Mouse (Mus musculus): ENCODE data around the gene Vmn2r7. TPM values are rescaled to one million over a fixed set of nuclear protein-coding genes. Genes with fewer than 3 reads are reported as not detected.
"Not testable (repeated sequence)": the region's sequence is repeated elsewhere in the genome, so short reads cannot be mapped to it uniquely, and the experiment has no call there.

The Vmn2r7 gene
- not detected for total RNA-seq (2022)

DNA sequence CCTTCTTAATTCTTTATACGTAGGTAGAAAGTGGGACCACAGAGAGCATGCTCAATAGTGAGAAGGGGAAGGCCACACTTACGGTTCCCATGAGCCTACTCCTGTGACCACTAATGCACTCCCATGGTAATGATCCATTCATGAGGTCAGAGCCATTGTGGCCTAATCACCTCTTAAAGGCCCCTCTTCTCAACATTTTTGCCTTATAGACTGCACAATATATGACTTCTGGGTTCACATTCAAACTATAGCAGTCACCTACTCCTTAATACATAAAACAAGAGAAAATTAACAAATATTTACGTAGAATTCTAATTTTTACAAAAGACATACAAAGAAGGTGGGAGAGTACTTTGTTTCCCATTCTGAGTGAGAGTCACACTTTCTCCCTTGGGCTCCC, at the start of gene Vmn2r7:
TSS of gene Vmn2r7 (minus strand) at position 101 of the 400 bp plus-strand sequence.
- DNase-seq (ENCODE audit: low spot score in 2 of 2): not testable (repeated sequence)

DNA sequence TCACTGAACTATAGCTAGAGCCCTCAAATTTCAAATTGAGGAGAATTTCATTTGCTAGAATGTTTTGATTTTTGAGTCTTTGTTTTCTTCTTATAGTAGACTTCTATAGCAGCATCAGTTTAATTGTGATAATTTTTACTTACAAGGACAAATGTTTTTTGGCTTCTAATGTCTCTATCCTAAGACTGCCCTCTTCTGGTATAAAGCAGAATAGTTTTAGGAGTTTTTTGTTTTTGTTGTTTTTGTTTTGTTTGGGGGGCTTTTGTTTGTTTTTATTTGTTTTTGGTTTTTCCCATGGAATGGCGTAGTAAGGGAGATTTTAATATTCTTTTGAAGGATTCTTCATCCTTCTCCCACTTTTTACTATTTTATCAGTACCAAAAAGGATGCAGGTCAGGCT, 45.2 kb upstream of the Vmn2r7 start:
- DNase-seq (ENCODE audit: low spot score in 2 of 2): no peak

DNA sequence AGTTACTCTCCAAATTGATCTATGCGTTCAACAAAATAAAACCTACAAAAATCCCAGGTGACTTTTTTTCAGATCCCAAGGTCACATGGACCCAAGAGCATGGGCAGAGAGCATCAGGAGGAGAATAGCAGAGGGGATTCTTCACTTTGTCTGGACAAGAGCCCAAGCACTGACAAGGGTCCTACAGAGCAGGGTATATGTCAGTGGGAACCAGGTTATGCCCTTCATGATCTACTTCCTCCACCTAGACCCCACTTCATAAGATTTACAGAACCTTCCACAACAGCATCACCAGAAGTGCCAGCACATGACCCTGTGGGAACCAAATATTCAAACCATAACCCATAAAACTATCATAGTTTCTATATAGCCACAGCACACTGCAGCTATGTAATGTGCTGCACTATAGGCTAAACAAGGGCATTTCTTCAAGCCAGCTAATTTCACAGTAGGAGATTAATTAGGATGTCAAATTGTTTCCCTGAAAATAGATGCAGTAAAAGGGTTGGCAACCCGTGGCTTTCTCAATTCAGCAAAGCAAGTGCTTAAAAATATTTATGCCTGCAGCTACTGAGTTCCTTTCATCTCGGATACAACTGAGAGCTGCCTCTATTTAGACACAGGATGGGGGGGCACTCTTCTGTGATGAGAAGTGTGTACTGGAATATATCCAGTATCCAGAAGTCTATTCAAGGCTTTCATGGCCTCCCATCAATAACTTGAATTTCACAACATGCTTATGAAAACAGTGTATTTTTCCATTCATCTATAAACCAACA, 33.8 kb upstream of the Vmn2r7 start:
- DNase-seq (ENCODE audit: low spot score in 2 of 2): no peak

- peak in 1 of 2 experiments; percentile 4 for DNase-seq (ENCODE audit: low spot score in 2 of 2)
Measured at GRCm38 (mm10) chr3:64876669-64877068, 32.1 kb upstream of the Vmn2r7 start.

DNA sequence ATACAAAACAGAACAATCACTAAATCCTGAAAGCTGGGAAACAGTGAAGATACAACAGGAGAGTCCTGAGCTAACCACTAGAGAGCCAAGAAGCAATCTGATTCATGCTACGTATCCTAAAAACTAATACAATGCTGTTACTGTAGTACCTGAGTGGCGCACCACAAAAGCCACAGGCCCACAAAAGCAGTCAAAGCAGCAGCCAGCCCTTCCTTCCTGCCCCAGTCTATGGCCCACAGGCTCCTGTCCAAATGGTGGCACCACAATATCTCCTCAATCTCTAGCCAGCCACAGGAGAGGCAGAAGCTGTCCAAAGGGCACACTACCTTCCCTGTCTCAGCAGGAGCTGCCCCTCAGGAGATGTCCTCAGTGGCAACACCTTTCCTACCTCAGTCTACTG, 1.7 kb downstream of the Vmn2r7 start:
- DNase-seq (ENCODE audit: low spot score in 2 of 2): no peak

GRCm38 (mm10) chr3:64842299-64842698, 2.3 kb downstream of the Vmn2r7 start:
- DNase-seq (ENCODE audit: low spot score in 2 of 2): peak in 1 of 2 experiments; percentile 63

GRCm38 (mm10) chr3:64831134-64831533, 13.4 kb downstream of the Vmn2r7 start:
- DNase-seq (ENCODE audit: low spot score in 2 of 2): no peak

GRCm38 (mm10) chr3:64791245-64791591, 53.3 kb downstream of the Vmn2r7 start:
- DNase-seq (ENCODE audit: low spot score in 2 of 2): no peak

- DNase-seq (ENCODE audit: low spot score in 2 of 2): peak; percentile 33 to 77
Measured at GRCm38 (mm10) chr3:64790509-64791244, 53.9 kb downstream of the Vmn2r7 start.

DNA sequence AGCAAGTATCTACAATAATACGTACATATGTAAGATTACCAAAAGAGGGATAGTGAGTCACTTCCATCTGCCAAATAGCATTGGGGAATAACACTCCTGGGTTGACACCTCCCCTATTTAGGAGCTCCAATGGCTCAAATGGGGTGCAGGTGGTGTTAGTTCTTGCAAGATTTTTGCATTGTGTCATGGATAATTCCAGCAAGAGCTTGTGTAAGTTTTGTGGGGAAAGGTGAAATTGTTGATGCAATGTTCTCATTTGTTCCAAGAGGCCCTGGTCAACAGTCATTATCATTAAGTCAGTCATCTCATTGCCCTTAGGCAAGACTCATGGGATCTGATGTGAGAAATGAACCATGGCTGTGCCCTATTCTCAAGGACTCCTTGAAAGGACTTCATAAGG, 61.7 kb downstream of the Vmn2r7 start:
- no peak for DNase-seq (ENCODE audit: low spot score in 2 of 2)

- no peak for DNase-seq (ENCODE audit: low spot score in 2 of 2)
Measured at GRCm38 (mm10) chr3:64772132-64772531, 72.4 kb downstream of the Vmn2r7 start.

DNA sequence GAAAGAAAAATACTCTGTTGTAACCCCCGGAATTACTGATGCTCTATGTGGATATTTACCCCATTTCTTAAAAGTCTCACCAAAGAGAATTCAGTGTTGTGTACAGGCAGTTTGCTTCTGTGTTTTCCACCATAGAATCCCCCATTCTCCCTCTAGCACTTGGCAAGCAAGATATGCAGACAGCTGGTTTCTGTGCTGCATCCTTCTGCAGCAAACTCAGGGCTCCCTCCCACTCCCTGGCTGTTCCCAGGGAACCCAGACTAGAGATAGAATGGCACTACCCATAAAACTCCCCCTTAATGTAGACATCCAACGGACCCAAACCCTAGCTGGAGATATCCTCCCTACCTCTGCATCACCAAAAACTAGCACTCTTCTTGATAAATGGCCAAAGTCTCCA, 88.4 kb downstream of the Vmn2r7 start:
- DNase-seq (ENCODE audit: low spot score in 2 of 2): peak; percentile 60 to 69

DNA sequence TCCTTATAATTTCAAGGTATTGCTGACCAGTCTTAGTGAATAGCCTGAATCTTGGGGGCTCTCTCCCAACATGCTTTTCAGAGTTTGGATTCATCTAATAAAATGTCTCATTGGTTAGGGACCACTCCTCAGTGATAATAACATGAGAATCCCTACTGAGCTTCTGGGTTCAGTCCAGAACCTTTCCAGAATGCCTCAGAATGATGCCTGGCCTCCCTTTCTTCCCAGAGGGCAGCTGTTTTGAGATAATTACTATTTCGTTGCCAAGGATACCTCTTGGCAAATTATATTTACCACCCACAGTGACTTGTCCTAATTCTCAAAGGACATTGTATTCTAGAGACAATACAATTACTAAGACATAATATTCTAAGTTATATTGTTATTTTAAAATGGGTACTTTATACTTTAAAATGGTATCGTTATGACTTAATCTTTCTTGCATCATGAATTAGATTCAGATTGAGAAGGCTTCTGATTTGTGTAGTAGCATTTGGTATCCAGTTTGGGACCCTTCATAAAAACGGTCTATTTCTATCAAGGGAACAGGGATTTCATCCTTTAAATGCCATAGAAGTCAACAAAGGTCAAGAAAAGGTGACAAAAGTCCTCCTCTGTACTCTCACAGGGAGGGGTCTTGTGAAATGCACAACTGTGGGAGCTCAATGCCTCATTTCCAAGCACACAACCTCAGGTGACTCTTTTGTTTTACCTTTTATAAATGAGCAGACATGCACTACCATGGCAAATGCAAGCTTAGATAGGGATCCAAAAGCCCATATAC, 117.2 kb downstream of the Vmn2r7 start:
- DNase-seq (ENCODE audit: low spot score in 2 of 2): not testable (repeated sequence)

GRCm38 (mm10) chr3:64725736-64726135, 118.8 kb downstream of the Vmn2r7 start:
- DNase-seq (ENCODE audit: low spot score in 2 of 2): not testable (repeated sequence)

DNA sequence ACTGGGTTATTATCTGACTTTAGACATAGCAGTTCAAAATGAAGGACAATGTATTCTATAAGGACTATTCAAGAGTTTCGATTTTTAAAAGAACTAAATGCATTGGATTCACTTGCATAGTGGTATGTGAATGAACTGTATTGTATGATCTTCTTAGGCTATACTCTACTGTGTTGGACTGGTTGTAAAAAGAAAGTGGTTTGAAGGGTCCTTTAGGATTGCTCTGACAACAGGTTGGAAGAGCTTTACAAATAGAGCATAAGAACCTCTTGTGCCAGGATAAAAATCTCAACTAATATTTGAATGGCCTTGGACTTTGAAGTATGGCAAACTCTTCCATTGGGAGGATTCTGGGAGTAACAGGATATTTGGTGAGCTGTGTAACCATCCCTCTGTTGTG, 168.5 kb downstream of the Vmn2r7 start:
- not testable (repeated sequence) for DNase-seq (ENCODE audit: low spot score in 2 of 2)

Measured in layer of hippocampus, adult 8-10 months (tissue).